Mouse (Mus musculus) limb, embryonic 15.5 days (tissue): ENCODE measurements around the gene Golph3. TPM values are rescaled to one million over a fixed set of nuclear protein-coding genes. Genes with fewer than 3 reads are reported as not detected.
A peak's percentile ranks its signal among the peaks of the same experiment; 100 is the strongest.

Source experiments
- ATAC-seq: fragments of 200-750 bp; cut with Nextera tagmentation; 2 replicates; pipeline ENCODE4 v1.8.0; 2017; ENCODE audit warnings: low read depth, moderate TSS enrichment; ENCODE audit not compliant: insufficient number of reproducible peaks, low FRiP score, low TSS enrichment
- H3K27ac ChIP-seq: fragments of 300-500 bp; sonication (generic); 2 replicates; pipeline ENCODE4 v1.5.1; 2015; ENCODE audit warnings: moderate library complexity, mild to moderate bottlenecking, inconsistent platforms
- H3K27me3 ChIP-seq: fragments of 300-500 bp; sonication (generic); 2 replicates; pipeline ENCODE4 v1.6.1; 2015; ENCODE audit warnings: inconsistent platforms
- H3K36me3 ChIP-seq: fragments of 300-500 bp; sonication (generic); 2 replicates; pipeline ENCODE4 v1.6.1; 2015; ENCODE audit warnings: inconsistent platforms
- H3K4me1 ChIP-seq: fragments of 300-500 bp; sonication (generic); 2 replicates; pipeline ENCODE4 v1.6.1; 2015; ENCODE audit warnings: inconsistent platforms
- H3K4me2 ChIP-seq: fragments of 300-500 bp; sonication (generic); 2 replicates; pipeline ENCODE4 v1.6.1; 2015; ENCODE audit warnings: mild to moderate bottlenecking, inconsistent platforms
- H3K4me3 ChIP-seq: fragments of 300-500 bp; sonication (generic); 2 replicates; pipeline ENCODE4 v1.5.1; 2015; ENCODE audit warnings: mild to moderate bottlenecking, inconsistent platforms
- H3K9ac ChIP-seq: fragments of 300-500 bp; sonication (generic); 2 replicates; pipeline ENCODE4 v1.6.1; 2015; ENCODE audit warnings: inconsistent platforms
- H3K9me3 ChIP-seq: fragments of 300-500 bp; sonication (generic); 2 replicates; pipeline ENCODE4 v1.6.1; 2016; ENCODE audit warnings: inconsistent platforms
- WGBS: fragments of 180-500 bp; shearing (Covaris S2); methylation state at CpG from one replicate; pipeline ENCODE4 v1.1.7; 2015; 5-methylcytosine and 5-hydroxymethylcytosine counted together
- polyA plus RNA-seq: library from polyadenylated mRNA; unstranded; fragments of >200 nt; fragmentation: Nextera tagmentation; extraction: Ambion mirVana; gene quantifications from 2 replicates; pipeline ENCODE4 v1.2.1, GENCODE M21; 2015

Gene Golph3
- polyA plus RNA-seq, 1 experiment from 2014 or later = 87.2 TPM

GRCm38 (mm10) chr15:12373496-12373895 is 52.2 kb downstream of the Golph3 start:
- Histone ChIP-seq H3K9ac (no peak overlapping the region), H3K4me1 (peaks cover 25% of the 10 kb centered on the region), H3K4me3 (no peak overlapping the region), H3K9me3 (no peaks in the 10 kb centered on the region), H3K4me2 (no peak overlapping the region), H3K27me3 (no peaks in the 10 kb centered on the region), H3K36me3 (peaks cover 10% of the 10 kb centered on the region; the same call in 1 of the 2 replicates), H3K27ac (no peak overlapping the region)
- 69% methylated on average over 14 of the region's 14 CpGs for WGBS
- ATAC-seq = no peak

GRCm38 (mm10) chr15:12373918-12374317 is 52.7 kb downstream of the Golph3 start:
- 75% methylated on average over 6 of the region's 6 CpGs for WGBS
- H3K4me2 ChIP-seq = no peak overlapping the region
- no peak overlapping the region for H3K4me3 ChIP-seq
- no peak for ATAC-seq
- peaks cover 25% of the 10 kb centered on the region for H3K4me1 ChIP-seq
- no peaks in the 10 kb centered on the region for H3K9me3 ChIP-seq
- no peak overlapping the region for H3K9ac ChIP-seq
- peaks cover 10% of the 10 kb centered on the region; the same call in 1 of the 2 replicates for H3K36me3 ChIP-seq
- no peaks in the 10 kb centered on the region for H3K27me3 ChIP-seq
- H3K27ac ChIP-seq = no peak overlapping the region

GRCm38 (mm10) chr15:12374916-12375315 is 53.7 kb downstream of the Golph3 start:
- peaks cover 25% of the 10 kb centered on the region for H3K4me1 ChIP-seq
- no peak overlapping the region for H3K27ac ChIP-seq
- WGBS = 67% methylated on average over 18 of the region's 18 CpGs
- H3K9ac ChIP-seq = no peak overlapping the region
- H3K36me3 ChIP-seq = peaks cover 9% of the 10 kb centered on the region; the same call in 1 of the 2 replicates
- peak overlapping the region; percentile 41 for H3K4me2 ChIP-seq
- H3K9me3 ChIP-seq = no peaks in the 10 kb centered on the region
- no peak for ATAC-seq
- no peaks in the 10 kb centered on the region for H3K27me3 ChIP-seq
- H3K4me3 ChIP-seq = peak overlapping the region; percentile 26

GRCm38 (mm10) chr15:12375641-12376311 is 54.5 kb downstream of the Golph3 start:
- Histone ChIP-seq H3K9ac (0 out of 2 replicates have a peak overlapping the region, but pooled peaks have one; percentile 17), H3K27ac (peak overlapping the region; percentile 35), H3K27me3 (no peaks in the 10 kb centered on the region), H3K4me3 (peak overlapping the region; percentile 26), H3K4me1 (peaks cover 25% of the 10 kb centered on the region), H3K4me2 (peak overlapping the region; percentile 41), H3K9me3 (no peaks in the 10 kb centered on the region), H3K36me3 (peaks cover 9% of the 10 kb centered on the region; the same call in 1 of the 2 replicates)
- WGBS = 12% methylated on average over 19 of the region's 19 CpGs
- ATAC-seq = no peak

GRCm38 (mm10) chr15:12376491-12377069 is 55.3 kb downstream of the Golph3 start:
- WGBS = 54% methylated on average over 13 of the region's 13 CpGs
- Histone ChIP-seq H3K27ac (no peak overlapping the region), H3K4me2 (no peak overlapping the region), H3K27me3 (no peaks in the 10 kb centered on the region), H3K36me3 (peaks cover 11% of the 10 kb centered on the region), H3K9ac (no peak overlapping the region), H3K9me3 (no peaks in the 10 kb centered on the region), H3K4me1 (peaks cover 21% of the 10 kb centered on the region), H3K4me3 (no peak overlapping the region)
- no peak for ATAC-seq

- no peak overlapping the region for H3K4me2 ChIP-seq
- H3K9ac ChIP-seq = no peak overlapping the region
- peaks cover 13% of the 10 kb centered on the region for H3K36me3 ChIP-seq
- 54% methylated on average over 10 of the region's 10 CpGs for WGBS
- H3K27me3 ChIP-seq = no peaks in the 10 kb centered on the region
- 0 out of 2 replicates have a peak, but pooled peaks have one; percentile 52 for ATAC-seq
- H3K4me3 ChIP-seq = no peak overlapping the region
- no peak overlapping the region for H3K27ac ChIP-seq
- H3K9me3 ChIP-seq = no peaks in the 10 kb centered on the region
- H3K4me1 ChIP-seq = peaks cover 20% of the 10 kb centered on the region
Measured at GRCm38 (mm10) chr15:12377800-12378199, 56.5 kb downstream of the Golph3 start.

- Histone ChIP-seq H3K4me3 (no peak overlapping the region), H3K27ac (no peak overlapping the region), H3K4me2 (no peak overlapping the region), H3K27me3 (no peaks in the 10 kb centered on the region), H3K9me3 (no peaks in the 10 kb centered on the region), H3K4me1 (peaks cover 17% of the 10 kb centered on the region), H3K36me3 (peaks cover 10% of the 10 kb centered on the region), H3K9ac (no peak overlapping the region)
- 91% methylated on average over 3 of the region's 3 CpGs for WGBS
- ATAC-seq = no peak
Measured at GRCm38 (mm10) chr15:12380057-12380456, 58.8 kb downstream of the Golph3 start.

- Histone ChIP-seq H3K9ac (no peak overlapping the region), H3K27me3 (no peaks in the 10 kb centered on the region)
Measured at GRCm38 (mm10) chr15:12380548-12380947, 59.3 kb downstream of the Golph3 start.

GRCm38 (mm10) chr15:12384679-12385078 is 63.4 kb downstream of the Golph3 start:
- no peak for ATAC-seq
- Histone ChIP-seq H3K4me1 (no peaks in the 10 kb centered on the region), H3K36me3 (peaks cover 19% of the 10 kb centered on the region; the same call in 1 of the 2 replicates), H3K27me3 (no peaks in the 10 kb centered on the region), H3K4me2 (no peak overlapping the region), H3K9me3 (no peaks in the 10 kb centered on the region), H3K4me3 (no peak overlapping the region), H3K27ac (no peak overlapping the region), H3K9ac (no peak overlapping the region)
- WGBS = 73% methylated on average over 13 of the region's 13 CpGs

More at GRCm38 (mm10) chr15:12380548-12380947, 59.3 kb downstream of the Golph3 start:
- Histone ChIP-seq H3K4me3 (no peak overlapping the region), H3K4me1 (peaks cover 12% of the 10 kb centered on the region), H3K27ac (no peak overlapping the region), H3K9me3 (no peaks in the 10 kb centered on the region), H3K4me2 (no peak overlapping the region), H3K36me3 (peaks cover 14% of the 10 kb centered on the region; the same call in 1 of the 2 replicates)
- WGBS = 65% methylated on average over 5 of the region's 5 CpGs
- no peak for ATAC-seq

GRCm38 (mm10) chr15:12388726-12389489 is 67.7 kb downstream of the Golph3 start:
- 79% methylated on average over 15 of the region's 15 CpGs for WGBS
- ATAC-seq = no peak

GRCm38 (mm10) chr15:12394758-12395157 is 73.5 kb downstream of the Golph3 start:
- Histone ChIP-seq H3K4me2 (no peak overlapping the region), H3K27me3 (no peaks in the 10 kb centered on the region), H3K9me3 (no peaks in the 10 kb centered on the region), H3K27ac (0 out of 2 replicates have a peak overlapping the region, but pooled peaks have one; percentile 9), H3K9ac (no peak overlapping the region), H3K4me1 (no peaks in the 10 kb centered on the region), H3K4me3 (no peak overlapping the region), H3K36me3 (0 out of 2 replicates have a peak, but pooled peaks cover 11% of the 10 kb centered on the region)
- 0 out of 2 replicates have a peak, but pooled peaks have one; percentile 24 for ATAC-seq
- 72% methylated on average over 10 of the region's 10 CpGs for WGBS

More at GRCm38 (mm10) chr15:12388726-12389489, 67.7 kb downstream of the Golph3 start:
- H3K4me3 ChIP-seq = no peak overlapping the region
- H3K27ac ChIP-seq = no peak overlapping the region
- H3K4me1 ChIP-seq = no peaks in the 10 kb centered on the region
- peaks cover 13% of the 10 kb centered on the region; the same call in 1 of the 2 replicates for H3K36me3 ChIP-seq
- H3K9ac ChIP-seq = no peak overlapping the region
- H3K27me3 ChIP-seq = no peaks in the 10 kb centered on the region
- H3K4me2 ChIP-seq = no peak overlapping the region
- no peaks in the 10 kb centered on the region for H3K9me3 ChIP-seq
